Mouse (Mus musculus): ENCODE data around the gene Pwwp2b.

Pwwp2b gene

GRCm38 (mm10) chr7:139257752-139258542, 9.7 kb downstream of the Pwwp2b start:
- in situ Hi-C loops (cut with MboI, MseI): no loop called here

GRCm38 (mm10) chr7:139264337-139264736, 16.1 kb downstream of the Pwwp2b start:
- in situ Hi-C loops (cut with MboI, MseI): no loop called here

GRCm38 (mm10) chr7:139265634-139266033, 17.4 kb downstream of the Pwwp2b start:
- in situ Hi-C loops (cut with MboI, MseI): no loop called here

GRCm38 (mm10) chr7:139266431-139266830, 18.1 kb downstream of the Pwwp2b start:
- in situ Hi-C loops (cut with MboI, MseI): no loop called here

GRCm38 (mm10) chr7:139266886-139267870, 18.9 kb downstream of the Pwwp2b start:
- in situ Hi-C loops (cut with MboI, MseI): no loop called here

- in situ Hi-C loops (cut with MboI, MseI): no loop called here
These were observed 22.5 kb downstream of the Pwwp2b start for GRCm38 (mm10) chr7:139270738-139271137.

GRCm38 (mm10) chr7:139271871-139272270, 23.6 kb downstream of the Pwwp2b start:
- in situ Hi-C loops (cut with MboI, MseI): no loop called here

- in situ Hi-C loops (cut with MboI, MseI): no loop called here
These were observed 24.5 kb downstream of the Pwwp2b start for GRCm38 (mm10) chr7:139272639-139273396.

- in situ Hi-C loops (cut with MboI, MseI): no loop called here
These were observed 25.1 kb downstream of the Pwwp2b start for GRCm38 (mm10) chr7:139273397-139273719.

GRCm38 (mm10) chr7:139275586-139275985, 27.3 kb downstream of the Pwwp2b start:
- in situ Hi-C loops (cut with MboI, MseI): no loop called here

- in situ Hi-C loops (cut with MboI, MseI): no loop called here
These were observed 27.9 kb downstream of the Pwwp2b start for GRCm38 (mm10) chr7:139276150-139276549.

- in situ Hi-C loops (cut with MboI, MseI): no loop called here
These were observed 29.3 kb downstream of the Pwwp2b start for GRCm38 (mm10) chr7:139277536-139277935.

- in situ Hi-C loops (cut with MboI, MseI): no loop called here
These were observed 31.3 kb downstream of the Pwwp2b start for GRCm38 (mm10) chr7:139279571-139279970.

- in situ Hi-C loops (cut with MboI, MseI): no loop called here
These were observed 31.8 kb downstream of the Pwwp2b start for GRCm38 (mm10) chr7:139280044-139280443.

GRCm38 (mm10) chr7:139281195-139281594, 32.9 kb downstream of the Pwwp2b start:
- in situ Hi-C loops (cut with MboI, MseI): no loop called here

- in situ Hi-C loops (cut with MboI, MseI): no loop called here
These were observed 33.8 kb downstream of the Pwwp2b start for GRCm38 (mm10) chr7:139282037-139282436.

- in situ Hi-C loops (cut with MboI, MseI): no loop called here
These were observed 37.1 kb downstream of the Pwwp2b start for GRCm38 (mm10) chr7:139285295-139285943.

GRCm38 (mm10) chr7:139288540-139288939, 40.3 kb downstream of the Pwwp2b start:
- in situ Hi-C loops (cut with MboI, MseI): no loop called here

GRCm38 (mm10) chr7:139293350-139293749, 45.1 kb downstream of the Pwwp2b start:
- in situ Hi-C loops (cut with MboI, MseI): no loop called here

GRCm38 (mm10) chr7:139294076-139294475, 45.8 kb downstream of the Pwwp2b start:
- in situ Hi-C loops (cut with MboI, MseI): no loop called here

GRCm38 (mm10) chr7:139295653-139296052, 47.4 kb downstream of the Pwwp2b start:
- in situ Hi-C loops (cut with MboI, MseI): loop anchor here (5.0 kb wide), 1 partner anchor 68 kb away; no protein-coding TSS in a partner anchor

Data from regulatory T cell (primary cell).